Mouse (Mus musculus): ENCODE measurements at regions not wholly inside any gene's neighbourhood (a gene's known extent, or its start where the extent isn't known, plus 50 kb on each side); places are given as distances from the start of the nearest gene placed in this dataset.

DNA sequence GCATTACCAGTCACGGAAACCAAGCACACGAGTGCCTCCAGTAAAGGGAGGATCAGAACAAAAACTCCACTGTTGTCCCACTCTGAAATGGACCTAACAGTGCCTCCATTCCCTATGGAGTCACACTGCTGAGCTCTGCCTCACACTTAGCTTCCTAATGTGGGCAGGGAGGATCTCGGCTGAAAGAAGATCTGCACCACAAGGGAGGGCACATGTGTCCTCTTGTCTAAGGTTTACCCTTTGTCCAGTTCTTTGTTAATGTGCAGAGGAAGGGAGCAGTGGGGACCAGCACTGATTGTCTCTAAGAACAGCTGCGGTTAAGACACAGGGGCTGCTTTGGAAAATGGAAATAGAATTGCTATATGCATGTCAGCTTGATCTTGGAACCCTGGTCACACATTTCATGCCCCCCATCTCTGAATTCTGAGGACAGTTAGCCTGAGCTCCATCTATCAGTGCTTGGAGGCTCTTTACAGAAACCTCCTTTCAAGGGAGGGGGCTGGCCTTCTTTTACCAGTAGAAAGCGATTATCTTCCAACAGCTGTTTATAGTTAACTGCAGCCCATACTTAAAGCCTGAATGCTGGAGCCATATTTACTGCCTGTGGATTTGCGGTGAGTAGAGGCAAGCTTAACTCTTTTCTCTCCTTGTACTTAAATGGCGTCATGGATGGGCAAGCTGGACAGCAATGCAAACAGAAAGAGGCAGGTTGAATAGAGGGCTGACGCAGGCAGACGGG lies 485.5 kb upstream of the Cdh11 start:
- DNase-seq (ENCODE audit: low read depth, low spot score): no peak

DNA sequence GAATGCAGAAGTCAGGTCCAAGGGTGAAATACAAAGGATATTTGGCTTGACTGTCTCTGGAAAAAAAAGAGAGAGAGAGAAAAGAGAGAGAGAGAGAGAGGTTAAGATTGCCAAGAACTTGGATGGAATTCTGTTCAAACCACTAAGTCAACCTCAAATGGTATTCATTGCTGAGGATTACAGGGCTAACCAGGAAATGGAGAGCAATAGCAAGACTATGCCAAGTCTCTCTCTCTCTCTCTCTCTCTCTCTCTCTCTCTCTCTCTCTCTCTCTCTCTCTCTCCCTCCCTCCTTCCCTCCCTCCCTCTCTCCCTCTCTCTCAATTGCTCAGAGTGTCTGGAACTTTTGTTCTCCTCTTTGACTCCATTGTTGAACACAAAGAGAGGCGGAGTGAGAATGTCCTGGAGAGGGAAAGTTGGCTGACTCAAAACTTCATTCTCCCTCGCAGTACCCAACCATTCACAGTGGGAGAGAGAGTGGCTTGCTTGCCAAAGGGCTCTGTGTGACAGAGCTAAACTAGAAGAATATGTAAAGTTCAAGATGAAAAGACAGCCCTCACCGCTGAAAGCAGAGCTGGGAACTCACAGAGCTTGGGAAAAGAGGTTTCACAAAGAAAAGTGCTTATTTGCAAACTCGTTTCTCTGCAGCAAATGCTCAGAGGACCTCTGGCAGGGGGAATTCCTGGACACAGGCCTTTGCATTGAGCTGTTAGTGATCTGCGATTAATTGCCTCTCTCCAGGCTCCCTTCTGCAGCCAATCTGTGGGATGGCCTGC lies 487.1 kb upstream of the Cdh11 start:
- DNase-seq (ENCODE audit: low read depth, low spot score): no peak

DNA sequence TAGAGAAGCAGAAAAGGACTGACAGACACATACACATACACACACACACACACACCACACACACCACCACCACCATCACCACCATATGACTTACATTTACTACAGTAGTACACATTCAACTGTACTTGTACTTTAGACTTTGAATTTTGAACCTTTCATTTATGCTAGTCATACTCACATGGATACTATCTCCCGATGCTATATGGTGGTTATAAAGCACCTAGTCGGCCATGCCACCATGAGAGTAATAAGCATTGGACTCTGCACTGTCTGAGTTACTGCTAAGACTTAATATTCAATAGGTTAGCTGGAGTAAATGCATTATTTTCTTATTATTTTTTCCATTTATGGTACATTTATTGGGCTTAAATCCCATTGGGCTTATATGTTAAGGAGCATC lies 488.0 kb upstream of the Cdh11 start:
- DNase-seq (ENCODE audit: low read depth, low spot score): no peak

DNA sequence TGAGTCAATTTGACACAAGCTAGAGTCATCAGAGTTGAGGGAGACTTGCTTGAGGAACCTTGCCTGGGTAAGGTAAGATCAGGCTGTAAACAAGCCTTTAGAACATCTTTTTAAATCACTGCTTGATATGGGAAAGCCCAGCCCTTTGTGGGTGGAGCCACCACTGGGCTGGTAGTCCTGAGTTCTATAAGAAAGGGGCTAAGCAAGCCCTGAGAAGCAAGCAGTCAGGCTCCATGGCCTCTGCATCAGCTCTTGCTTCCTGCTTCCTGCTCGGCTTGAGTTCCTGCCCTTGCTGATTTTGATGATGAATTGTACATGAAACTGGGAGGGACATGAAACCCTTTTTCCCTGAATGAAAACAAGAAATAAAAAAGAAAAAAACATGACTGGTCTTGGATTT lies 496.4 kb upstream of the Cdh11 start:
- no peak for DNase-seq (ENCODE audit: low read depth, low spot score)

DNA sequence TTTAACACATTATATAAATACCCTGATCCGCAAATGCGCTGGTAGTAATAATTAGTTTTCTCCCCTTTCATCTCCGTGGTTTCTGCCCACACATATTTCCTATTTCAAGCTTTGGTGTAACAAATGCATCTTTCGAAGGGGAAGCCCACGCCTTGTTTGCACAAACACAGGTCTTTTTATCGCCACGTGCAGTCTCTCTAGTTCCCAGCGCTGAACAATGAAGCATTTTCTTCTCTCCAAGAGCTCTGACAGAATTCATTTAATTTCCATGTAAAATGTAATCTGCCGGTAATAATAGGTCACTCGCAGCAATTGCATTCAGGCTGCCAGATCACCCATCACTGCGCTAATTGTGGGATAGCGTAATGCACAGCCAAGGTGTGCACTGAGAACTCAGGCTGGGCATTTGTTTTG lies 503.1 kb upstream of the Cdh11 start:
- DNase-seq (ENCODE audit: low read depth, low spot score): no peak

DNA sequence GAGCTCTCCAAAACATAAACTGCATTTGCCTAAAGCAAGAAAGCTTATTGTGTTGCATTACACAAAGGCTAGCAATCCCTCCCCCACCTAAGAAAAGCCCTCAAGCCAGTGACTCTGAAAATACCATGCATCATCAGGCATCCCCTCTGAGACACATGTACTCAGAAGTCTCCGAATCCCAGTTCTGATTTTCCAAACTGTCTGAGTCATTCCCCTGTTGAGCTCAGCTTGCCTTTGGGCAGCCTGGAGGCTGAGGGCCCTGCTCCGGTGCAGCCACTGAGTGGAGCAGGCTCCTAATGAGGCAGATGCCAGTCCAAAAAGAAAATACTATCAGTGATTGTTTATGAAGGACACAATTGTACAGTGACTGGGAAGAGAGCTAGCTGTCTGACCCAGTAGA lies 507.5 kb upstream of the Cdh11 start:
- no peak for DNase-seq (ENCODE audit: low read depth, low spot score)

DNA sequence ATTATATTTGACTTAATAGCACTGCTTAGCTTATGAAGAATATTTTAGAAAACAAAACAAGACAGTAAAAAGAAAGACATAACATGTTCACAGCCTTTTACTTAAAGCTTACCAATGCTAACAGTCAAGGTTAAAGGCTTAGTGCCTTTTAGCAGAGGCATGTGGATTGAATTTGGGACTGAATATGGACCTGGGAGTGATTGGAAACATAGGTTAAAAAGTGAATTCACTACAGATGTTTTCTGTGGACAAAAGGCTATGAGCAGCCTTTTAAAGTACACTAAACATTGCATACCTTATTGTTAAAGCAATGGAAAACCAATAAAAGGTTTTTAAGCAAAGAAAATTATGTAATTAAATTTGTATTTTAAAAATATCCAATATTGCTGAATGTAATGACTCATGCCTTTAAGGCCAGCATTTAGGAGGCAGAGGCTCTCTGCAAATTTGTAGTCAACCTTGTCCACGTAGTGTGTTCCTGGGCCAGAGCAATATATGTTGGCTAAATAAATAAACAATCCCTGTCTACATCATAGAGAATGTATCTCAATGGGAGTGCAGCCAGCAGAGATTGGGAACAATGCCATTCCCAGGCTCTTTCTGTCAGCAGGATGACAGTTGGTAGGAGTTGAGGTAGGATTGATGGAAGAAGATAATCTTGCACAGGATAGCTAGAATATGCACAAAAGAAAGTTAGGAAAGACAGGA lies 521.2 kb upstream of the Cdh11 start:
- no peak for DNase-seq (ENCODE audit: low read depth, low spot score)

DNA sequence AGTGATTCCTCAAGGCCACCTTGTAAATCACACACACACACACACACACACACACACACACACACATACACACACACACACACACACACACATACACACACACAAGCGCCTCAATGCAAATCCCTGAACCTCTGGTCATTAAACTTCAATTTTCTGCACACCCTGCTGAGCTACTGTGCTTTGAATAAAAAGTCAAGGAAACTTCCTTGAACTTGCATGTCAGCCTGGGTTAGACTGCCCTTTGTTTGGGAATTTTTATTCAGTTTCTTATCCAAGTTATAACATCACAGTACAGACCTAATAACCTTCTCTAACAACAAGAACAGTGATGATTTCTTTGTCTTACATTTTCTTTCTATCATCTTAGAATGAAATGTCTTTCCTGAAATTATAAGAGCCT lies 528.1 kb upstream of the Cdh11 start:
- no peak for DNase-seq (ENCODE audit: low read depth, low spot score)

DNA sequence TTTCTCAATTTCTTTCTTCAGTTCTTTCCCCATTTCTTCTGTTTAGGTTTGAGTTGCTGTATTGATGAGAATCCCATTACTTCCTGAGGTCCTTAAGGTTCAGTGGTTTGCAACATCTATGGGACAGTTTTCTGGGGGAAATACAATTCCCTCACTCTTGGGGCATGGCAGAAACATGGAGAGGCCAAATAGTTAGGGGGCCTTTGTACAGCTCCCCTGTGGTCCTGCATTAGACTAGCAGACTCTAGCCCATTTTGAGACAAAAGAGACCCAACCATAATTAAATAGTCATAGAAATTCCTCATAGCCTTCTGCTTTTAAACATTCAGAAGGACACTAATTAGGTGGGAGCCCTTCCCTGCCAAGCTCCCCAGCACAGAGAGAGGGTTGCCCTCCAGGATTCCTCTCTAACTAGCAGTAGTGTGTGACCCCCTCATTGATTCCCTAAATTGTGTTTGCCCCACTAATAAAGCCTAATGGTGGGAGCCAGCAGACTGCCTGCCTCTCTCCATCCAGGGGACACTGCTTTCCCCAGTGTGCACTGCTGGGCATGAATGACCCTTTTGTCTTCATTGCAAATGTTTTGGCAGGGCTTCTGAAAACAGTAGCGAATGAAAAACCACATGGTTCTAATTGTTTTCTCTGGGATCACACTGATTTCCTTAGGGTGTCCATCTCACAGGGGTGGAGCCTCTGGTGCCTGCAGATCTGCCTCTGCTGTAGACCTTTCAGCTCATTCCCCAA lies 529.0 kb upstream of the Cdh11 start:
- peak; percentile 30 for DNase-seq (ENCODE audit: low read depth, low spot score)

DNA sequence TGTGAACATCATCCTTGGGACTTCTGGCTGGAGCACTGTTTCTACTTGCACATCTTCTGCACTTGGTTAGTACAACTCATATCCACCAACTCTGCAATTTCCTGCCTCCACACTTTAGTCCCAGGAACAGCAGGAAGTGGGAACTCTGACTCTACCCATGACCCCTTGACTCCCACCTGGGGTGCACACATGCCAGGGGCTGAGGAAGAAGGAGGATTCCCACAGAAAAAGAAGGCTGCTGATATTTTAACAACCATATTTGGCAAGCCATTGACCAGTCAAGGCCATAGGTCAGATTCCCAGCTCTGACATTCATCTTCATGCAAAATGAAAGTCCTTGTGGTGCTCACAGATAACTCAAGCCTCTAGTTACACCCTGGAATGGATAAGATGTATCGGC lies 530.3 kb upstream of the Cdh11 start:
- DNase-seq (ENCODE audit: low read depth, low spot score): no peak

DNA sequence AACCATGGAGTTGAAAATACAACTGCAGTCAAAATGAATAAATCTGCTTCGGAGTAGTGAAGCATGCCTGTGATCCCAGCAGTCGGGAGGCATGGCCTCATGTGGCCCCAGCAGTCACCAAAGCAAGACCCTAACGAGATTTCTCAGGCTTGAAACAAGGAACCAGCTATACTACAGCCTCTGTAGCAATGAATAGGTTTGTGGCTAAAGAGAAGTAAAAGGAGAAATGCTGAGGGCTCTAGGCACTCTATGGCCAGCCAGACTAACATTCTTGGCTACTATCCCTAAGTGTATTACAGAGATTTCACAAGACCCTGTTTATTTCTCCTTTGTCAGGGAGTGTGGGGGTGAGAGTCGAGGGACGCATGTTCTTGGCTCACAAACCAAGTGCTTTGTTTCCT lies 531.2 kb upstream of the Cdh11 start:
- DNase-seq (ENCODE audit: low read depth, low spot score): no peak

DNA sequence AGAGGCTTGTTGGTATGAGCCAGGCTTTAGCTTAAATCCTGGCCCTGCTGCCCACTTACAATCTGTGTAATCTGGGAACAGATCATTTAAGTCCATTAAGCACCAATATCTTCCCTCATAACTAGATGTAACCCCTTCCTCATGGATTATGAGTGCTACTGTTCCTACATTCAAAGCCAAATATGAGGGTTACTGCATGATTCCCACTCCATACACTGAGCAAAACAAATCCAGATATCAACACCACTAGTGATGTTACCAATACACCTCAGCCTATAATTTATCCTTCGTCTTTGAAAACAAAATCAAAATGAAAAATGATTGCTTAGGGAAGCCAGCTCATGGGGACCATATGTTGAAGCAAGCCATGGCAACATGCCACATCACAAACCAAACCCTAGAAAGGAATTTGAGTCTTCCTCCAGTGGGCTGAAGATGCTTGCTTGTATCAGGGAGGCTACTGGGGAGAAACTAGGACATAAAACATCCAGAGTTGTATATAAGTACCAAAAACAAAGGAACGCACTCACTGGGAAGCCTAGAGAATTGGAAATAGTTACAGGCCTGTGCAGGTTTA lies 531.8 kb upstream of the Cdh11 start:
- DNase-seq (ENCODE audit: low read depth, low spot score): no peak

DNA sequence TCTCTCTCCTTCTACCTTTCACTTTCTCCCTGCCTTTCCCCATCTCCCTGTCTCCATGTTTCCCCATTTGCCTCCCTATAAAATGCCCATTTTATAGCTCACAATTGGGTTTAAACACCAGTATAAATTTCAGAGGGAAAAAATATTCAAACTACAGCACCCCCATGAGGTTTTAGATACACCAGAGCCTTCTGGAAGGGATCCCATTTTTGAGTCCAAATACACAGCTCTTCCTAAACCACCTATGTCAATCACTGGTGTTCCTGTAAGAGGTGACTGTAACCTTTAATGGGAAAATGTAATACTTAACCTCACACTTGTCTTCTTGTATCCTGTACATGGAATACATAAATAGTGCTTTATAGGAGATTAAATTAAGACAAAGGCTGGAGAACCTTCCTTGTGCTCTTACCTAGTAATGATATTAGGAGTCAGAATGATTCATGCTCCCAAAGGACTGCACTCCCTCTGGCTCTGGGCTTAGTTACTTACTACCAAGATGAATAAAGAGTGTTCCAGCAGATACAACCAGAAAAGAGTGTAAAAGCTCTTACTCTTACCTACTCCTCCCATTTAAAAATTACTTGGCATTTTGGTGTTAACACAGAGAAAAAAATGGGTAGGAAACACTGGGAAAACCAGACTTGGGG lies 538.7 kb upstream of the Cdh11 start:
- DNase-seq (ENCODE audit: low read depth, low spot score): no peak

DNA sequence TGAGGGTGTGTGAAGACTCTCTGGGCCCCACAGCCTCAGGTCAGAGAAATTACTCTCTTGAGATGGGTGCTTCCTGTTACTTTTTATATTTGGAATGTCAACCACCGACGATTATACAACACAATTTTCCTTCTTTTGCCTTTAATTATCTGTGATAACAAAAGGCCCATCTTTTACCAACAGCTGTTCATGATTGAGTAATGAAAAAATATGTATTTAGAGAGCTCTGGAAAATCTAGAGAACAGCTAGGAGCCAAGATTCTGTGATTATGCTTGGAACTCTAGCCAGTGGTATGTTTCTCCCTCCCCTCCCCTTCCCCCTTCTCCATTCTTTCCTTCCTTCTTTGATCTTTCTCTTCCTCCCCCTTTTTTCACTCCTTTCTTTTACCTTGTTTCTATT lies 546.0 kb upstream of the Cdh11 start:
- DNase-seq (ENCODE audit: low read depth, low spot score): no peak

DNA sequence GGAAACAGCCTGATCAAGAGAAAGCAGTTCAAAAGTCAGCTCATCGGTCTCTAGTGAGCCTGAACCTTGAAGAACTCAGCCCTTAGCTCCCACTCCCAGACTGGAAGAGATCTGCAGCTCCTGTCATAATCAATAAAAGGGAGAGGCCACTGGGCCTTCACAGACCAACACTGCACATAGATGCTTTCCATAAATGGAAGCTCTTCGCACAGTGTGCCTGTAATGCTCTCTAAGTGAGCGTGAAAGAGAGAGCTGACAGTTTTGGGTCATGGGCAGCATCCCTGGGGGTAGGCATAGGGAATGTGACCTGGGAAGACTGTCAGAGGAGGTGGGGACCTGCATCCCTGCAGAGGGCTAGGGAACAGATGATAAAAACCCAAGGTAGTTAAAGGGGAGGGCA lies 551.9 kb upstream of the Cdh11 start:
- DNase-seq (ENCODE audit: low read depth, low spot score): no peak

DNA sequence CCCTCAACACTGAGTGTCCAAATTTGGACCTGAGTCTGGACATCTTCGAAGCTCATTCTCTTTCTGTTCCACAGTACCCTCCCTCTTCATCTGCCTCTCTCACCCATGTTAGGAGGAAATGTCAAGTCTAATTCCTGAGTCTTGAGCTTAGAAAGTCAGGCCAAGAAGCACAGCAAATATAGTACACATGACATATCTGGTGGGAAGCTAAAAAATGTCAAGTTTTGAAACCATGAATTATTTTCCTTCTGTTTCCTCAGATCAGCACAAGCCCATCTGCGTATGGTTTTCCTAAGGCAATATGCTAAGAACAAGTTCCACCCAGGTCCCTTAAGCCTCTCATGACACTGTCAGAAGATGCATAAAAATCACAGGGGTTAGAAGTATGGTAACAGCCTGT lies 553.6 kb upstream of the Cdh11 start:
- no peak for DNase-seq (ENCODE audit: low read depth, low spot score)

DNA sequence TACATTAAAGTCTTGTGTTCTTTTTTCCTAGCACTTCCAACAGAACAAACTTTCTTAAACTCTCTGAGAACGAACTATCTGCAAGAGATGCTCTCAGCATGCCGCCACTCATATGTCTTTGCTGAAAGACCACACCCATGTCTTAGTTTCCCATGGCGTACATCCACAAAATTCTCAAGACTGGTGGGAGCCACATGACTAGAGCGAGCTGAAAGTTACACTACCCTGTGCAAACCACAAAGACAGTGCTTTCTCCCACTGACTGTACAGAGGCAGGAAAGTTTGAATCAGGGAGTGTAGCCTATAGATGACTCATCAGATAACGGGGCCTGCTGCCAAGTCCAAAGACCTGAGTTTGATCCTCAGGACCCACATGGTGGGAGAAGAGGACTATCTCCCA lies 554.5 kb upstream of the Cdh11 start:
- DNase-seq (ENCODE audit: low read depth, low spot score): no peak

DNA sequence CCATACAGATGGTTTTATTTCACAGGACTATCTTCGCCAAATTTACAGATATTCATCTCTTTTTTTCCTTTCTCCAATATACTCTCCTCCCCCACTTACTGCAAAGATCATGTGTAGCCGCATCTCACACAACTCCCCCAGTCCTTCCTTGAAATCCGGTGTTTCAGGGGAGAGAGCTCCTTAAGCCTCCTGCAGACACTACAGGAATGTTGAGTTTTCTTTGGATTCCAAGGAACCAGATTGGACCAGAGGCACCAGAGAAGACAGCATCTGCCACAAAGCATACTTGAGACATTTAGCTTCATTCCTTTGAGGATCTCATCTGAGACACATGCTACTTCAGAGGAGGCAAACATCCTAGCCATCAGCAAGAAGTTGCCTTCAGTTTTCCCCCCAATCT lies 558.4 kb upstream of the Cdh11 start:
- no peak for DNase-seq (ENCODE audit: low read depth, low spot score)

DNA sequence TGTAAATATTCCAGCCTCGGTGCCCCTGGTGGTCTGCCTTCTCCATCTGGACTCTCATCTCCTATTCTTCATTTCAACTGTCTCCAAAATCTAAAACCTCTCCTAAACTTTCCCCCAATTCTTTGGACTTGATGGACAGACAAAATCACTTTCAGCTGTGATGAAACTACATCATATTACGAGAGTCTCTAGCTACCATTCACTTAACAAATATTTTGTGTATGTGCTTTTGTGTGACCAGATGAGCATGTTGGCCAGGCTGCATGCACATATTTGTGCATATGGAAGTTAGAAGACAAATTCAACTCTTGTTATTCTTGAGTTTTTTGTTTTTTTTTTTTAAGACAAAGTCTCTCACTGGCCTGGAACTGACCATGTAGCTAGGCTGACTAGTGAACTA lies 559.4 kb upstream of the Cdh11 start:
- no peak for DNase-seq (ENCODE audit: low read depth, low spot score)

DNA sequence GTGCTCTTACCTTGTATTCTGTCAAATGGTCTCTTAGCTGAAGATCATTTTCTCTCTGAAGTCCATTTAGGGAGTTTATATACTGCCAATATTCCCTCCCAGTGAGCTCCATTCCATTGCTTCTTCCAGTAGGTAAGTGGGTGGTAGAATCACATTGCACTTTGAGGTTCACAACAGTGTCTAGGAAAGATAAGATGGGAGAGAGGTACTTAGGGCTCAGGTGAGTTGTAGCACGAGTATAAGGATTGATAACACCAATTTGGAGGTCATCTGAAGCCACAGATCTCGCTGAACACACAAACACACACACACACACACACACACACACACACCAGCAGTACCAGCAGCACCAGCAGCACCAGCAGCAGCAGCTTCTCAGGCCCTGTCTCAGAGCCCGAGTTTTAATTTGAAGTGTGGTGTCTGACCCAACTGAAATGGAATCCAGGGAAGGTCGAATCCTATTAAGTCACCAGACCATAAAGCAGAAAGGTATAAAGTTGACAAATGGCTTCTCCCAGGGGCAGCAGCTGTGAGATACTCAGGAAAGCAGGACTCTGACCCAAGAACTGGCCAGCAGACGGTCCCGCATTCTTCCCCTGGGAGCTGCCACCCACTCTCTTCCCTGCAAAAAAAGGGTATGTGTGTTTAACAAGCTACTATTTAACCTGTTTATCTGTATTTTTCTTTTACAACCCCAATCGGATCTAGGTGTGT lies 561.9 kb upstream of the Cdh11 start:
- no peak for DNase-seq (ENCODE audit: low read depth, low spot score)

DNA sequence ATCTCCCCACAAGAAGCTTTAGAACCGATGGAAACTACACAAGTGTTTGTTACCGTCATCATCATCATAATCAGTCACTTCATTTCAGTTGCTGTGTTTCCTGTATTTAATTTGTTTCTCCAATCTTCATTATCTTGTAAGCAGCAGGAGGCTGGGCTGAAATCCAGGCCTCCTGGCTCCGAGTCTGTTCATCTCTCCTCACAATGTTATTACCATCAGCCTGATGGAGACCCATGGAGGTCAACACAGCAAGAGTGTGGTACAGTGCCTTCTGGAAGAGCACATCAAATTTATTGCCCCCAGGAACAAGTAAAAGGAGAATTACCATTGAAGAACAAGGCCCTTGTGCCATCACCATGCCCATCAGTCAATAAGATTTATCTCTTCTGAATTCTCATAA lies 576.3 kb upstream of the Cdh11 start:
- DNase-seq (ENCODE audit: low read depth, low spot score): peak; percentile 8

Measured in embryo, embryonic 11.5 days (tissue).